Mouse (Mus musculus) fat pad, adult 2 months (tissue): ENCODE data around the gene Dll3.

ENCODE experiments used
- DNase-seq: peaks from one replicate; pipeline ENCODE4 v3.0.0-alpha.2; 2011; ENCODE audit warnings: low read depth, low spot score; ENCODE audit errors: extremely low read depth

Gene Dll3

GRCm38 (mm10) chr7:28301616-28302433 lies at the start of gene Dll3:
TSS of gene Dll3 (minus strand) at chr7:28302238.
- DNase-seq = no peak

- no peak for DNase-seq
Measured at GRCm38 (mm10) chr7:28351676-28352191, 49.7 kb upstream of the Dll3 start.

GRCm38 (mm10) chr7:28350155-28350883 lies 48.3 kb upstream of the Dll3 start, which contains the start of gene Rps16:
TSS of gene Rps16 (plus strand) at chr7:28350652.
- no peak for DNase-seq

GRCm38 (mm10) chr7:28348601-28349000 lies 46.6 kb upstream of the Dll3 start:
- no peak for DNase-seq

- DNase-seq = no peak
Measured at GRCm38 (mm10) chr7:28347746-28348145, 45.7 kb upstream of the Dll3 start.

- no peak for DNase-seq
Measured at GRCm38 (mm10) chr7:28344637-28345036, 42.6 kb upstream of the Dll3 start.

- DNase-seq = no peak
Measured at GRCm38 (mm10) chr7:28341381-28341780, 39.3 kb upstream of the Dll3 start.

- DNase-seq = no peak
Measured at GRCm38 (mm10) chr7:28339213-28339917, 37.3 kb upstream of the Dll3 start.

- DNase-seq = peak; percentile 78
Measured at GRCm38 (mm10) chr7:28338108-28338998, 36.3 kb upstream of the Dll3 start, which contains the start of gene Supt5. TSS of gene Supt5 (minus strand) at chr7:28338746.

GRCm38 (mm10) chr7:28335471-28335870 lies 33.4 kb upstream of the Dll3 start:
- no peak for DNase-seq

- DNase-seq = no peak
Measured at GRCm38 (mm10) chr7:28334534-28334933, 32.5 kb upstream of the Dll3 start.

GRCm38 (mm10) chr7:28328260-28328659 lies 26.2 kb upstream of the Dll3 start:
- DNase-seq = no peak

- no peak for DNase-seq
Measured at GRCm38 (mm10) chr7:28326457-28326856, 24.4 kb upstream of the Dll3 start.

- DNase-seq = no peak
Measured at GRCm38 (mm10) chr7:28325293-28325692, 23.3 kb upstream of the Dll3 start.

- no peak for DNase-seq
Measured at GRCm38 (mm10) chr7:28321974-28322720, 20.1 kb upstream of the Dll3 start.

- DNase-seq = no peak
Measured at GRCm38 (mm10) chr7:28318714-28319113, 16.7 kb upstream of the Dll3 start.

- no peak for DNase-seq
Measured at GRCm38 (mm10) chr7:28318036-28318435, 16.0 kb upstream of the Dll3 start.

- peak; percentile 59 for DNase-seq
Measured at GRCm38 (mm10) chr7:28311926-28312543, 10.0 kb upstream of the Dll3 start, which contains the start of gene Timm50. TSS of gene Timm50 (minus strand) at chr7:28312072.
